Mouse (Mus musculus): ENCODE measurements at regions not wholly inside any gene's neighbourhood (a gene's known extent, or its start where the extent isn't known, plus 50 kb on each side); places are given as distances from the start of the nearest gene placed in this dataset.

DNA sequence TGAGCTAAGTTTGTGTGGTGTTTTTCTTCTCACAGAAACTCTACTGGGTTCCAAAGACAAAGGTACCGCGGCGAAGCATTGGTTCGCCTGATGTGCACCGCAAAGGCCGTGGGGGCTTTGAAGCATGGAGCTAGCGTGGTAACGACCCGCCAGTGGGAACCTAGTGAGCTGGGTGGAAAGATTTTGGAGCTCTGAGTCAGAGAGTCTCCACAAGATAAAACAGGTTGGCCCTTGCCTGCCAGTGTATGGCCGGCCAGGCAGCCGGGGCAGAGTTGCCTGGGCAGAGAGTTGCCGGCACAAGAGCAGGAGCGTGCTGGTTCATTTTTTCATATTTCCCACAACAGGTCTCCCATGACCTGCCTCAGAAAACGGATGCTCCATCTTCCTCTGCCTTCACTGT, 52.3 kb upstream of the Xpo1 start:
- no peaks in the 10 kb centered on the region for H3K36me3 ChIP-seq (ENCODE audit: control insufficient read depth, insufficient read depth, low read length)
- no peak overlapping the region for H3K4me2 ChIP-seq (ENCODE audit: low read length)
- H3K4me1 ChIP-seq (ENCODE audit: control insufficient read depth, insufficient read depth, low read length) = no peaks in the 10 kb centered on the region
- no peak overlapping the region for H3K9ac ChIP-seq (replicated peaks; ENCODE audit: low read length)
- no peaks in the 10 kb centered on the region for H3K9me3 ChIP-seq (ENCODE audit: control insufficient read depth, low read length)
- ATAC-seq (ENCODE audit: low FRiP score, low TSS enrichment) (no peak), DNase-seq (no peak)
- no peak overlapping the region for H3K27ac ChIP-seq (replicated peaks; ENCODE audit: low read depth, low read length)
- WGBS = 92% methylated on average over 14 of the region's 14 CpGs
- H3K4me3 ChIP-seq (replicated peaks; ENCODE audit: low read depth, low read length) = no peak overlapping the region
- no peaks in the 10 kb centered on the region for H3K27me3 ChIP-seq (ENCODE audit: control insufficient read depth, insufficient read depth, low read length)

GRCm38 (mm10) chr11:23204041-23204440, 51.8 kb upstream of the Xpo1 start:
- H3K27ac ChIP-seq (replicated peaks; ENCODE audit: low read depth, low read length) = no peak overlapping the region
- no peaks in the 10 kb centered on the region for H3K27me3 ChIP-seq (ENCODE audit: control insufficient read depth, insufficient read depth, low read length)
- no peaks in the 10 kb centered on the region for H3K9me3 ChIP-seq (ENCODE audit: control insufficient read depth, low read length)
- DNase-seq (no peak), ATAC-seq (ENCODE audit: low FRiP score, low TSS enrichment) (no peak)
- H3K36me3 ChIP-seq (ENCODE audit: control insufficient read depth, insufficient read depth, low read length) = no peaks in the 10 kb centered on the region
- 86% methylated on average over 12 of the region's 12 CpGs for WGBS
- H3K4me3 ChIP-seq (replicated peaks; ENCODE audit: low read depth, low read length) = no peak overlapping the region
- H3K4me1 ChIP-seq (ENCODE audit: control insufficient read depth, insufficient read depth, low read length) = no peaks in the 10 kb centered on the region
- H3K4me2 ChIP-seq (ENCODE audit: low read length) = no peak overlapping the region
- H3K9ac ChIP-seq (replicated peaks; ENCODE audit: low read length) = no peak overlapping the region
